Comparison of ENCODE assay signal across 17 mouse cellular contexts in the genomic region with DNA sequence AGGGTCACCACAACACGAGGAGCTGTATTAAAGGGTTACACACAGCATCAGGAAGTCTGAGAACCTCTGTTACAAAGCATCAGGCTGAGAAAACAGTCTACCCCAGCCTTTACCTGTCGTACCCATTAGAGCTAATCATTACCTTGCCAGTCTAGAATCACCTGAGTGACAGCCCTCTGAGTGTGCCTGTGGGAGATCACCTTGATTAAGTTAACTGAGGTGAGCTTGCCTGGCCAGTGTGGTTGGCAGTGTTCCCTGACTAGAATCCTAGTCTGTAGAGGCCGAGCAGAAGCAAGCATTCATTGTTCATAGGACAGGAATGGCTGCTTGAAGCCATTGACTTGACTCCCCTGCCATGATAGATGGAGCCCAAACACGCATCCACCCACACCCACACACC.
"Had no signal": no experiment of that assay in that cellular context is flagged by ENCODE, and none has a peak within 500 bp of the region (broad histone marks: within the 10 kb centered on the region; RNA-seq: fewer than 3 reads in every experiment).

No protein-coding gene starts in this region.

- H3K36me3 ChIP-seq: hindbrain, embryonic 15.5 days; limb, embryonic 10.5 days; liver, embryonic 15.5 days; midbrain, embryonic 12.5 days; neural tube, embryonic 13.5 days had no signal

- H3K27ac ChIP-seq: hindbrain, embryonic 15.5 days; limb, embryonic 10.5 days; liver, embryonic 15.5 days; midbrain, embryonic 12.5 days; neural tube, embryonic 13.5 days had no signal

- DNase-seq: lung, adult 2 months; lung, postnatal 36 days; retina, postnatal 1 day; right cerebral cortex, postnatal 4 days; spleen, adult 18-20 months; thymus, adult 18-20 months; thymus, postnatal 14 days had no signal

- ATAC-seq: inflammation-experienced regulatory T-cells, adult 6 months; lung, postnatal 0 days; midbrain, embryonic 16.5 days had no signal

- H3K4me2 ChIP-seq: hindbrain, embryonic 15.5 days; liver, embryonic 11.5 days; liver, embryonic 15.5 days; midbrain, embryonic 12.5 days; neural tube, embryonic 13.5 days had no signal

- H3K9me3 ChIP-seq: hindbrain, embryonic 15.5 days; limb, embryonic 10.5 days; liver, embryonic 15.5 days; neural tube, embryonic 13.5 days had no signal

- H3K4me1 ChIP-seq: hindbrain, embryonic 15.5 days; liver, embryonic 15.5 days; megakaryocyte, embryonic 14.5 days; midbrain, embryonic 12.5 days had no signal

- H3K9ac ChIP-seq: hindbrain, embryonic 15.5 days; liver, embryonic 15.5 days; midbrain, embryonic 12.5 days; neural tube, embryonic 13.5 days had no signal

- H3K27me3 ChIP-seq: hindbrain, embryonic 15.5 days; liver, embryonic 15.5 days; midbrain, embryonic 12.5 days; neural tube, embryonic 13.5 days had no signal

- H3K4me3 ChIP-seq: hindbrain, embryonic 15.5 days; limb, embryonic 10.5 days; liver, embryonic 15.5 days; megakaryocyte, embryonic 14.5 days; midbrain, embryonic 12.5 days; neural tube, embryonic 13.5 days had no signal
